Mouse (Mus musculus): ENCODE measurements around the gene Syt7.

The Syt7 gene

DNA sequence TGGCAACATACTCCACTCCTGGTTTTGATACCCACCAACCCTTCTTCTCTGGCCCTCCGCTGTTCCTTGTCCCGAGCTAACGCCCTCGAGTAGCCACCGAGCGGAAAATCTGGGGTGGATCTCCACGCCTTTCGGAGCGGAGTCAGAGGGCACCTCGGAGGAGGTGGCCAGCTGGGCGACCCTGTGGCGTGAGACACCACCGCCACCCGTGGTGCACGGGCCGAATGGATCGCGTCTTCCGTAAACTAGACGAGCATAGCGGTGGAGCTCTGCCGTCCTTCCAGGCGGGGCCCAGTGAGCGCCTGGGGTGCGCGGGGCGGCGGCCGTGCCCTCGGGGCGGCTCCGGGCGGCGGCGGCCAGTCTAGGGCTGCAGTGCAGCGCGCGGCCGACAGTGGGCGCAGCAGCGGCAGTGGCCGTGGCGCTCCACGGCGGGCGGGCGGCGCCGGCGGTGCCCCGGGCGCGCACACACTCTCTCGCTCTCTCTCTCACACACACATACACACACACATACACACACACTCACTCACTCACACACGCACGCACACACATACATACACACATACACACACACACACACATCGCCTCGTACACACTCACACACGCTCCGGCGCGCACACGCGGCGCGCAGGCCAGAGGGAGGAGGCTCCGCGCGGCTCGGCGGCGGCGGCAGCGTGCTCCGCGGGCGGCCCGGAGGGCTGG, at the start of gene Syt7:
TSS of gene Syt7 (plus strand) at position 476 of the 699 bp plus-strand sequence.
- DNase-seq (ENCODE audit: low spot score in 2 of 2), result peak; percentile 54 to 55

- DNase-seq (ENCODE audit: low spot score in 2 of 2), result no peak
These were observed 49.6 kb upstream of the Syt7 start for GRCm38 (mm10) chr19:10339271-10339670.

- DNase-seq (ENCODE audit: low spot score in 2 of 2), result no peak
These were observed 48.2 kb upstream of the Syt7 start for GRCm38 (mm10) chr19:10340661-10341060.

- peak in 1 of 2 experiments; percentile 16 for DNase-seq (ENCODE audit: low spot score in 2 of 2)
These were observed 47.7 kb upstream of the Syt7 start for GRCm38 (mm10) chr19:10341152-10341551.

- DNase-seq (ENCODE audit: low spot score in 2 of 2), result no peak
These were observed 47.0 kb upstream of the Syt7 start for GRCm38 (mm10) chr19:10341817-10342439.

DNA sequence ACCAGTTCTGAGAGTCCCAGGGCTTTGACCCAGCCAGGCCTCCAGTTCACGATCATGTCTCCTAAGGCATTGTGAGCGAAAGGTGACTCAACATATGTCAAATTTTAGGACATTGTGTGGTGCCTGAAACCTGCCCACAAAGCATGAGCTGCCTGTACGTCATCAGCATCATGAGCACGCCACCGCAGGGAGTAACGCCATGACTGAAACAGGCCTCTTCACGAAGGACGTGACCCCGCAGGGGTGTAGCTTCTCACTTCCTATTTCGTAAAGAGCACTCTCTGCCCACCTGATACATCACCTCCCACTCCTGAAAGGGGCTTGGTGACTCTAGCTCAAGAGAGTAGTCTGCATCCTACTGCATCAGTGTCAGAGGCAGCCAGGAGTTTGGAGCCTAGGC, 45.0 kb upstream of the Syt7 start:
- no peak for DNase-seq (ENCODE audit: low spot score in 2 of 2)

DNA sequence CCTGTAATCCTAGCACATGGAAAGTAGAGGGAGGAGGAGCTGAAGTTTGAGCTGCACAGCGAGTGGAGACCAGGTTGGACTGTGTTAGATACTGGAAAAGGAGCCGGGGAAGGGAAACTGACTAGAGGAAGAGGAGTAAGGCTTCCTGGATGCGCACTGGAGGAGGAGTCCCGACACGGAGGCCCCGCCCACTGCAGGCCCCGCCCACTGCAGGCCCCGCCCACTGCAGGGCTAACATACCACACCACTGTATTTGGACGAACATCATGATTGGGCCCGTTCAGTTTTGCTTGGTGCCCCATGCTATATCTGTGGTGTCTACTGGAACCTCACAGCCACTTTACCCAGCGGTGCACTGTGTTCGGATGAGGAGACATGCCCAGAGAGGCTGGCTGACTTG, 43.2 kb upstream of the Syt7 start:
- no peak for DNase-seq (ENCODE audit: low spot score in 2 of 2)

DNA sequence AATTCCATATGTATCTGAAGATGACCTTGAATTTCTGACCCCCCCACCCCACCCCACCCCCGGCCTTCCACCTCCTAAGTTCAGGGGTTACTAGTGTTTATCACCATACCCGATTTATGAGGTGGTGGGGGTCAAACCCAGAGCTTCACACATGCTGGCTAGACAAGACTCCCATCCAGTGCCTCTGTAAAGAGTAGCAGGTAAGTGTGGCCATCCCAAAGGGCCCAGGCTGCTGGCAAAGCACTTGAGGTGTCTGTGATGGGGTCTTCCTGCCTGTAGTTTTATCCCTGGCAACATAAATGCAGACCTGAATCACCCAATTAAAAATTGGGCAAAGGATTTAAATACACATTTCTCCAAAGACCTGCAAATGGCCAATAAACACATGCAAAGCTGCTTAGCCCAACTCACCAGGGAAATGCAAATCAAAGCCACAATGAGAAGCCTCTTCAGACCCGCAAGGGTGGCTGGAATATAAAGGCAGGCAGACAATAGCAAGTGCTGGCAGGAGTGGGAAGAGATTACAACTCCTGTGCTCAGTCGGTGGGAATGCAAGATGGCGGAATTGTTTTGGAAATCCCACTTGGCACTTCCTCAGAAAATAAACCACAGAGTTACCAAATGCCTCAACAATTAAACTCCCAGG, 41.1 kb upstream of the Syt7 start:
- no peak for DNase-seq (ENCODE audit: low spot score in 2 of 2)

DNA sequence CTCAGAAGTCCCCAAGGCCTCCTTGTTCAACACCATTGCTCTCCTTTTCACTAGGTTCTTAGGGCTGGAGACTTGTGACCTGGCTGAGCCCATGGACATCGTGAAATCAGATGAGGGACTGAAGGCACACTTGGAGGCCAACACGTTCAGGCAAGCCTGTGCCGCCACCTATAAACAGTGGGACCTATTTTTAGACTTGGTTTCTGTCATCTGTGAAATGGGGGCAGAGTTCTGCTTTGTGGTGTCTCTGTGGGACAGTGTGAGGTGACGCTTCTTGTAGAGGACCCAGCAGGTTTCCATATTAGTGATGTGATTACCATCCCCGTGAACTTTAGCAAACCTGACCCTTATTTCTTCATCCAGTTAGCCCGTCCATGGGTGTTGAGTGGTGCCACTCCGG, 36.7 kb upstream of the Syt7 start:
- DNase-seq (ENCODE audit: low spot score in 2 of 2), result no peak

- no peak for DNase-seq (ENCODE audit: low spot score in 2 of 2)
These were observed 34.1 kb upstream of the Syt7 start for GRCm38 (mm10) chr19:10354830-10355229.

- DNase-seq (ENCODE audit: low spot score in 2 of 2), result no peak
These were observed 31.9 kb upstream of the Syt7 start for GRCm38 (mm10) chr19:10356845-10357503.

- DNase-seq (ENCODE audit: low spot score in 2 of 2), result no peak
These were observed 29.6 kb upstream of the Syt7 start for GRCm38 (mm10) chr19:10359105-10359946.

- no peak for DNase-seq (ENCODE audit: low spot score in 2 of 2)
These were observed 26.3 kb upstream of the Syt7 start for GRCm38 (mm10) chr19:10362473-10363129.

DNA sequence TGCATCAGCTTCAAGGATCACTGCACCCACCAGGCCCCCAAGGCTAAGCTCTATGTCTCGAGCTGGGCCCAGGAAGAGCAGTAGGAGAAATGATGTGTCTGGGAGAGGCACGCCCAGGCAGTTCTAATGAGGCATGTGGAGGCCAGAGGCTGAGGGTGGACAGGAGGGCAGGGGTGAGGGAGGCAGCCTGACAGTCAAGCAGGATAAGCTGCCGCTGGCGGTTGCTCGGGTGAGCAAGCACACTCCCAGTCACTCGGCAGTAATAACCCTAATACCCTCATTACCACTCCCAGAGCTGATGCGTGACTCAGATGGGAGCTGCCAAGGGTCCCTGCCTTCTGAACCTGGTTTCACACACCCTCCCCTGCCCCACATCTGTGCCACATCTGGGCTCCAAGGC, 25.0 kb upstream of the Syt7 start:
- no peak for DNase-seq (ENCODE audit: low spot score in 2 of 2)

DNA sequence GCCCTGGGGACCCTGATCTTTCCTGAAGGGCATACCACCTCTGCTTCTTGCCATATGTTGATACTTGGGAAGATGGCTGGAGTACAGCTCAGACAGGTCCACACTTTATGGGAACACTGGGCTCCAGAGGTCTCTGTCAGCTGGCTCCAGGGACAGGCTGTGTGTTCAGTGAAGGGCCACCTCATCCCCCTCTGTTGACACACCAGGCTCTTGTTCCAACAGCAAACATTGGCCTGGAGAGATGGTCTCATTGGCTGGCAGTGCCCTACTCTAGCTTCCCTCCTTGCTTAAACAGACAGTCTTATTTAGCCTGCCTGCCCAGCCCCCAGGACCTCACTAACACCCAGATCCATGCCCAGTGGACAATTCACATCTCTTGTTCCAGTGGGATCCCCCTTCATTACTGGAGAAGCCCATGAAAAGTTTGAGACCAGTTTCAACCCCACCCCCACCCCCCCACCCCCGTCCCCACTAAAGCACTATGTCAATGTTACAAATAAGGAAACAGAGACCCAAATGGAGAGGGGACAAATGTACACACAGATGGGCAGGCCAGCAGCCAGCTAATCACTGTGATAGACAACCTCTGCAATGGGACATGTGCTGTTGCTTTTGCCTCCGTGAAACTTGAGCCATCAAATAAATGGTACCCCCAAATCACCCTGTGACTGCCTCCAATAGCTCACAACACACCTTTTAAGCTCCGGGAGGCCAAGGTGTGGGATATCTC, 22.6 kb upstream of the Syt7 start:
- no peak for DNase-seq (ENCODE audit: low spot score in 2 of 2)

- DNase-seq (ENCODE audit: low spot score in 2 of 2), result no peak
These were observed 21.1 kb upstream of the Syt7 start for GRCm38 (mm10) chr19:10367802-10368201.

- DNase-seq (ENCODE audit: low spot score in 2 of 2), result no peak
These were observed 19.0 kb upstream of the Syt7 start for GRCm38 (mm10) chr19:10369936-10370335.

GRCm38 (mm10) chr19:10373191-10373590, 15.7 kb upstream of the Syt7 start:
- no peak for DNase-seq (ENCODE audit: low spot score in 2 of 2)

GRCm38 (mm10) chr19:10375260-10375659, 13.6 kb upstream of the Syt7 start:
- DNase-seq (ENCODE audit: low spot score in 2 of 2), result no peak

- no peak for DNase-seq (ENCODE audit: low spot score in 2 of 2)
These were observed 8.9 kb upstream of the Syt7 start for GRCm38 (mm10) chr19:10379978-10380377.
